Mouse (Mus musculus) midbrain, embryonic 10.5 days (tissue): Measurements from ENCODE around the gene Svep1. TPM values are rescaled to one million over a fixed set of nuclear protein-coding genes. Genes with fewer than 3 reads are reported as not detected.

Experiments used
- polyA plus RNA-seq: library from polyadenylated mRNA; unstranded; fragments of >200 nt; fragmentation: Nextera tagmentation; extraction: Ambion mirVana; gene quantifications from 2 replicates; pipeline ENCODE4 v1.2.1, GENCODE M21; 2016

Svep1 gene
- polyA plus RNA-seq, 1 experiment from 2014 or later, result 1.8 TPM

Other genes with a start within 250 kb of the Svep1 start
- gene Txndc8, start 197.7 kb downstream of the Svep1 start, polyA plus RNA-seq, result not detected in 2 replicates
- 0.07 TPM in 1 of 2 replicates, not detected in the other for gene Musk, start 79.1 kb upstream of the Svep1 start, polyA plus RNA-seq